Mouse (Mus musculus) ES-Bruce4 (cell line): Measurements from ENCODE around the gene Csf2rb. TPM values are rescaled to one million over a fixed set of nuclear protein-coding genes. Genes with fewer than 3 reads are reported as not detected.

Experiments
- H3K27ac ChIP-seq: 2 replicates; pipeline ENCODE4 v1.5.1; 2012; ENCODE audit warnings: low read length, inconsistent platforms; ENCODE audit not compliant: insufficient read depth
- H3K27me3 ChIP-seq: 2 replicates; pipeline ENCODE4 v1.6.1; 2012; ENCODE audit warnings: mild to moderate bottlenecking, low read length, inconsistent platforms; ENCODE audit not compliant: control insufficient read depth, poor library complexity, insufficient read depth, severe bottlenecking
- H3K36me3 ChIP-seq: 2 replicates; pipeline ENCODE4 v1.6.1; 2012; ENCODE audit warnings: inconsistent platforms, mild to moderate bottlenecking, low read length, moderate library complexity; ENCODE audit not compliant: control insufficient read depth, poor library complexity, insufficient read depth, severe bottlenecking
- H3K4me1 ChIP-seq: one replicate; pipeline ENCODE4 v1.8.1; 2011; ENCODE audit warnings: low read length; ENCODE audit not compliant: control insufficient read depth, insufficient read depth
- H3K4me3 ChIP-seq: 2 replicates; pipeline ENCODE4 v1.5.1; 2011; ENCODE audit warnings: low read depth, mild to moderate bottlenecking, low read length
- H3K9ac ChIP-seq: 2 replicates; pipeline ENCODE4 v1.6.1; 2012; ENCODE audit warnings: low read depth, mild to moderate bottlenecking, inconsistent platforms; ENCODE audit not compliant: poor library complexity, severe bottlenecking
- H3K9me3 ChIP-seq: replicated peaks from 2 replicates; pipeline ENCODE4 v1.6.1; 2012; ENCODE audit warnings: mild to moderate bottlenecking, low read length, inconsistent platforms; ENCODE audit not compliant: control insufficient read depth, poor library complexity, insufficient read depth, severe bottlenecking
- CTCF ChIP-seq: IDR thresholded peaks from one replicate; pipeline ENCODE4 v1.8.1; 2011; ENCODE audit warnings: low read depth, low read length
- EP300 ChIP-seq: IDR thresholded peaks from 2 replicates; pipeline ENCODE4 v1.6.1; 2011; ENCODE audit warnings: low read depth, low read length; ENCODE audit not compliant: insufficient read depth
- POLR2A ChIP-seq: IDR thresholded peaks from one replicate; pipeline ENCODE4 v1.8.1; 2011; ENCODE audit warnings: low read length; ENCODE audit not compliant: insufficient read depth
- polyA plus RNA-seq: library from polyadenylated mRNA; stranded (reverse); fragments of >200 nt; gene quantifications from 2 replicates; pipeline ENCODE4 v1.2.4, GENCODE M21; 2011; ENCODE audit warnings: low read depth; ENCODE audit not compliant: missing spikeins, insufficient read depth, insufficient read length

The Csf2rb gene
- polyA plus RNA-seq, 1 experiment, result 1.1 TPM

- Histone ChIP-seq H3K9me3 (no peaks in the 10 kb centered on the region), H3K4me3 (no peak overlapping the region), H3K9ac (no peak overlapping the region), H3K4me1 (no peaks in the 10 kb centered on the region), H3K36me3 (no peaks in the 10 kb centered on the region), H3K27me3 (no peaks in the 10 kb centered on the region), H3K27ac (no peak overlapping the region)
- no peak for TF ChIP-seq EP300
- no peak for TF ChIP-seq POLR2A
Measured at GRCm38 (mm10) chr15:78343683-78344082, 18.1 kb downstream of the Csf2rb start.

GRCm38 (mm10) chr15:78344567-78344966, 19.0 kb downstream of the Csf2rb start:
- Histone ChIP-seq H3K4me1 (no peaks in the 10 kb centered on the region), H3K27me3 (no peaks in the 10 kb centered on the region), H3K36me3 (no peaks in the 10 kb centered on the region), H3K9me3 (no peaks in the 10 kb centered on the region), H3K9ac (no peak overlapping the region), H3K4me3 (no peak overlapping the region), H3K27ac (no peak overlapping the region)
- TF ChIP-seq EP300 (no peak), POLR2A (no peak), CTCF (no peak)

GRCm38 (mm10) chr15:78351586-78352165, 26.1 kb downstream of the Csf2rb start:
- Histone ChIP-seq H3K4me1 (no peaks in the 10 kb centered on the region), H3K27me3 (no peaks in the 10 kb centered on the region), H3K9me3 (no peaks in the 10 kb centered on the region), H3K4me3 (no peak overlapping the region), H3K36me3 (no peaks in the 10 kb centered on the region), H3K9ac (no peak overlapping the region), H3K27ac (no peak overlapping the region)
- TF ChIP-seq EP300 (no peak), CTCF (no peak), POLR2A (no peak)

GRCm38 (mm10) chr15:78354958-78355357, 29.4 kb downstream of the Csf2rb start:
- no peak overlapping the region for H3K9ac ChIP-seq
- H3K4me3 ChIP-seq, result no peak overlapping the region
- H3K36me3 ChIP-seq, result no peaks in the 10 kb centered on the region
- H3K4me1 ChIP-seq, result no peaks in the 10 kb centered on the region
- no peaks in the 10 kb centered on the region for H3K9me3 ChIP-seq
- TF ChIP-seq POLR2A (no peak), CTCF (peak; percentile 48)
- H3K27me3 ChIP-seq, result no peaks in the 10 kb centered on the region
- no peak overlapping the region for H3K27ac ChIP-seq

DNA sequence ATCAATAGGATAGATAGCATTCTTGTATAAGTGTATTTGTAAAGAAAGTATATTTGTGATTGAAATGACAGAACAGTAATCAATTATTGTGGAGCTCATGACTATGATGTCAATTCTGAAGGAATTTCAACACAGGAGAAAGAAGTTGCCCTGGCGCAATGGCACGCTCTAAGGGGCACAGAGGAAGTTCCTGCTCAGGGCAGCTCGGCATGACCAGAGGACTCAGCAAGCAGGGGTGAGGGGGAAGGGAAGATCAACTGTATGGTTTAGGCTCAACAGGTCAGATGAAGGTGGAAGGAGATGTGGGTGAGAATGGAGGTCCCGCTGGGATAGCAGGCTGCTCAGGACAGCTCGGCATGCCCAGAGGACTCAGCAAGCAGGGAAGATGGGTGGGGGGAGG, 30.0 kb downstream of the Csf2rb start:
- H3K9ac ChIP-seq, result no peak overlapping the region
- H3K27me3 ChIP-seq, result no peaks in the 10 kb centered on the region
- TF ChIP-seq POLR2A (no peak), CTCF (no peak), EP300 (no peak)
- no peaks in the 10 kb centered on the region for H3K36me3 ChIP-seq
- H3K4me3 ChIP-seq, result no peak overlapping the region
- no peak overlapping the region for H3K27ac ChIP-seq
- H3K9me3 ChIP-seq, result no peaks in the 10 kb centered on the region
- H3K4me1 ChIP-seq, result no peaks in the 10 kb centered on the region

GRCm38 (mm10) chr15:78365916-78366315, 40.4 kb downstream of the Csf2rb start:
- no peak overlapping the region for H3K27ac ChIP-seq
- TF ChIP-seq POLR2A (no peak), EP300 (no peak), CTCF (no peak)
- H3K27me3 ChIP-seq, result no peaks in the 10 kb centered on the region; the same call in 1 of the 2 replicates
- H3K4me3 ChIP-seq, result no peak overlapping the region
- H3K9ac ChIP-seq, result no peak overlapping the region
- H3K9me3 ChIP-seq, result no peaks in the 10 kb centered on the region
- no peaks in the 10 kb centered on the region for H3K4me1 ChIP-seq
- H3K36me3 ChIP-seq, result no peaks in the 10 kb centered on the region
